Comparison of ENCODE assay signal across 8 mouse cellular contexts in genomic region chr5:43948111-43948743, GRCm38 (mm10). TPM values are rescaled to one million over a fixed set of nuclear protein-coding genes. Genes with fewer than 3 reads are reported as not detected.
DNase-seq lines count a peak whose midpoint lies in the region; ATAC-seq and TF ChIP-seq lines count a peak whose summit lies in the region.

No protein-coding gene starts in this region.

- TF ChIP-seq CTCF in gastrocnemius, adult 2 months (IDR thresholded peaks at IDR 0.05): no peak
- peak; percentile 5; the same call in 1 of the 2 replicates for TF ChIP-seq CTCF in liver, postnatal 0 days (IDR thresholded peaks at IDR 0.05; ENCODE audit: low read depth)
- TF ChIP-seq CTCF in stomach, postnatal 0 days (IDR thresholded peaks at IDR 0.05; ENCODE audit: low read depth): no peak

- H3K27ac ChIP-seq in gastrocnemius, adult 2 months: no peak overlapping the region
- no peak overlapping the region for H3K27ac ChIP-seq in embryonic facial prominence, embryonic 11.5 days (replicated peaks; ENCODE audit: low read depth, low read length)
- no peak overlapping the region for H3K27ac ChIP-seq in heart, embryonic 11.5 days (ENCODE audit: low read depth, low read length)
- H3K27ac ChIP-seq in liver, postnatal 0 days (ENCODE audit: low read depth): peak overlapping the region; percentile 75; the same call in 1 of the 2 replicates
- H3K27ac ChIP-seq in neural tube, embryonic 12.5 days: no peak overlapping the region
- peak overlapping the region; percentile 96 for H3K27ac ChIP-seq in stomach, postnatal 0 days (replicated peaks)

- TF ChIP-seq EP300 in liver, postnatal 0 days (IDR thresholded peaks at IDR 0.05; ENCODE audit: low read depth): no peak
- peak; percentile 80 for TF ChIP-seq EP300 in stomach, postnatal 0 days (optimal IDR thresholded peaks at IDR 0.05)

- H3K4me1 ChIP-seq in embryonic facial prominence, embryonic 11.5 days (ENCODE audit: control insufficient read depth, insufficient read depth, low read length): 0 out of 2 replicates have a peak, but pooled peaks cover 2% of the 10 kb centered on the region
- peaks cover 8% of the 10 kb centered on the region for H3K4me1 ChIP-seq in heart, embryonic 11.5 days (ENCODE audit: control insufficient read depth, insufficient read depth, low read length)
- H3K4me1 ChIP-seq in liver, postnatal 0 days (ENCODE audit: insufficient read depth): peaks cover 13% of the 10 kb centered on the region
- peaks cover 16% of the 10 kb centered on the region; the same call in 1 of the 2 replicates for H3K4me1 ChIP-seq in neural tube, embryonic 12.5 days
- 0 out of 2 replicates have a peak, but pooled peaks cover 3% of the 10 kb centered on the region for H3K4me1 ChIP-seq in stomach, postnatal 0 days (replicated peaks; ENCODE audit: control insufficient read depth, insufficient read depth)

- ATAC-seq in embryonic facial prominence, embryonic 11.5 days (replicated peaks; ENCODE audit: insufficient number of reproducible peaks, low FRiP score, low TSS enrichment, low read depth): peak; percentile 85
- peak; percentile 83 for ATAC-seq in heart, embryonic 11.5 days (replicated peaks; ENCODE audit: insufficient number of reproducible peaks, low FRiP score, low TSS enrichment)
- peak; percentile 96 for ATAC-seq in liver, postnatal 0 days
- peak; percentile 93 for ATAC-seq in neural tube, embryonic 12.5 days (ENCODE audit: low FRiP score, low read depth)
- ATAC-seq in stomach, postnatal 0 days (ENCODE audit: low FRiP score, low TSS enrichment): peak; percentile 99

- peak overlapping the region; percentile 53 for H3K4me2 ChIP-seq in embryonic facial prominence, embryonic 11.5 days (ENCODE audit: low read depth, low read length)
- peak overlapping the region; percentile 89 for H3K4me2 ChIP-seq in heart, embryonic 11.5 days
- peak overlapping the region; percentile 73 for H3K4me2 ChIP-seq in liver, postnatal 0 days (ENCODE audit: low read depth, low read length)
- peak overlapping the region; percentile 76 for H3K4me2 ChIP-seq in neural tube, embryonic 12.5 days (replicated peaks)
- peak overlapping the region; percentile 46 for H3K4me2 ChIP-seq in stomach, postnatal 0 days (replicated peaks; ENCODE audit: low read depth)

- peak overlapping the region; percentile 63 for H3K4me3 ChIP-seq in gastrocnemius, adult 2 months
- H3K4me3 ChIP-seq in embryonic facial prominence, embryonic 11.5 days (ENCODE audit: low read depth, low read length): peak overlapping the region; percentile 22
- H3K4me3 ChIP-seq in heart, embryonic 11.5 days (ENCODE audit: low read depth, low read length): peak overlapping the region; percentile 48
- peak overlapping the region; percentile 22 for H3K4me3 ChIP-seq in liver, postnatal 0 days (ENCODE audit: low read depth, low read length)
- peak overlapping the region; percentile 31 for H3K4me3 ChIP-seq in neural tube, embryonic 12.5 days
- H3K4me3 ChIP-seq in stomach, postnatal 0 days (ENCODE audit: low read depth, low read length): peak overlapping the region; percentile 6

- H3K9ac ChIP-seq in embryonic facial prominence, embryonic 11.5 days (replicated peaks; ENCODE audit: low read length): no peak overlapping the region
- H3K9ac ChIP-seq in heart, embryonic 11.5 days (ENCODE audit: low read depth, low read length): peak overlapping the region; percentile 58
- no peak overlapping the region for H3K9ac ChIP-seq in liver, postnatal 0 days (replicated peaks)
- H3K9ac ChIP-seq in neural tube, embryonic 12.5 days: no peak overlapping the region
- no peak overlapping the region for H3K9ac ChIP-seq in stomach, postnatal 0 days (ENCODE audit: low read length)

- H3K27me3 ChIP-seq in embryonic facial prominence, embryonic 11.5 days (ENCODE audit: control insufficient read depth, insufficient read depth, low read length): no peaks in the 10 kb centered on the region
- H3K27me3 ChIP-seq in heart, embryonic 11.5 days (ENCODE audit: control insufficient read depth, insufficient read depth, low read length): no peaks in the 10 kb centered on the region
- H3K27me3 ChIP-seq in liver, postnatal 0 days (ENCODE audit: insufficient read depth, low read length): no peaks in the 10 kb centered on the region
- H3K27me3 ChIP-seq in neural tube, embryonic 12.5 days (replicated peaks): no peaks in the 10 kb centered on the region; the same call in 1 of the 2 replicates
- H3K27me3 ChIP-seq in stomach, postnatal 0 days (ENCODE audit: control insufficient read depth, insufficient read depth, low read length): no peaks in the 10 kb centered on the region

- no peaks in the 10 kb centered on the region for H3K9me3 ChIP-seq in embryonic facial prominence, embryonic 11.5 days (replicated peaks; ENCODE audit: control insufficient read depth, low read length)
- H3K9me3 ChIP-seq in heart, embryonic 11.5 days (replicated peaks; ENCODE audit: control insufficient read depth, low read length): no peaks in the 10 kb centered on the region
- H3K9me3 ChIP-seq in liver, postnatal 0 days (ENCODE audit: low read length): no peaks in the 10 kb centered on the region
- H3K9me3 ChIP-seq in neural tube, embryonic 12.5 days: no peaks in the 10 kb centered on the region
- no peaks in the 10 kb centered on the region for H3K9me3 ChIP-seq in stomach, postnatal 0 days (ENCODE audit: control insufficient read depth, low read length)

- DNase-seq in gastrocnemius, adult 2 months: peak; percentile 48
- no peak for DNase-seq in gastrocnemius, postnatal 36 days
- DNase-seq in embryonic facial prominence, embryonic 11.5 days (ENCODE audit: low spot score): peak; percentile 74
- peak; percentile 81 for DNase-seq in kidney, adult 9 months
- DNase-seq in liver, postnatal 0 days: peak; percentile 74
- DNase-seq in stomach, postnatal 0 days (ENCODE audit: low spot score): peak; percentile 97

- intact Hi-C loops in gastrocnemius, adult 2 months (cut with DNase I): no loop called here
- intact Hi-C loops in gastrocnemius, postnatal 36 days (cut with DNase I): no loop called here

- 2% methylated on average over 27 of the region's 27 CpGs for WGBS in embryonic facial prominence, embryonic 11.5 days
- 2% methylated on average over 27 of the region's 27 CpGs for WGBS in heart, embryonic 11.5 days (ENCODE audit: insufficient replicate concordance)
- WGBS in liver, postnatal 0 days (ENCODE audit: insufficient replicate concordance): under 1% methylated on average over 27 of the region's 27 CpGs
- WGBS in neural tube, embryonic 12.5 days: 3% methylated on average over 27 of the region's 27 CpGs
- 1% methylated on average over 26 of the region's 27 CpGs for WGBS in stomach, postnatal 0 days

- no peaks in the 10 kb centered on the region for H3K36me3 ChIP-seq in embryonic facial prominence, embryonic 11.5 days (replicated peaks; ENCODE audit: control insufficient read depth, insufficient read depth, low read depth, low read length)
- no peaks in the 10 kb centered on the region for H3K36me3 ChIP-seq in heart, embryonic 11.5 days (ENCODE audit: control insufficient read depth, insufficient read depth, low read length)
- no peaks in the 10 kb centered on the region for H3K36me3 ChIP-seq in liver, postnatal 0 days (replicated peaks; ENCODE audit: insufficient read depth, low read length)
- H3K36me3 ChIP-seq in neural tube, embryonic 12.5 days: no peaks in the 10 kb centered on the region
- H3K36me3 ChIP-seq in stomach, postnatal 0 days (ENCODE audit: control insufficient read depth, insufficient read depth, low read length): no peaks in the 10 kb centered on the region

RNA-seq across cellular contexts. Expression of gene Fgfbp1, which starts 33.4 kb away (rescaled TPM):
- total RNA-seq in gastrocnemius, adult 2 months (2021): 1 to 10 TPM; 4.0 to 5.4 TPM
- 1 to 10 TPM; 3.7 to 6.3 TPM for total RNA-seq in gastrocnemius, postnatal 36 days (2021)
- polyA plus RNA-seq in embryonic facial prominence, embryonic 11.5 days (2014; fragmentation: Nextera tagmentation; extraction: Ambion mirVana): 0.36 and 0.67 TPM in 2 replicates
- polyA plus RNA-seq in heart, embryonic 11.5 days (2014; fragmentation: Nextera tagmentation; extraction: Ambion mirVana): not detected in 2 replicates
- 1.1 and 1.9 TPM in 2 replicates for polyA plus RNA-seq in liver, postnatal 0 days (2015; fragmentation: Nextera tagmentation; extraction: Ambion mirVana)
- 1.3 and 1.7 TPM in 2 replicates for polyA plus RNA-seq in neural tube, embryonic 12.5 days (2016; fragmentation: Nextera tagmentation; extraction: Ambion mirVana)
- polyA plus RNA-seq in stomach, postnatal 0 days (2015; fragmentation: Nextera tagmentation; extraction: Ambion mirVana): 312 and 346 TPM in 2 replicates

RNA-seq across cellular contexts. Expression of gene Gm7879, which starts 35.3 kb away (rescaled TPM):
- 1 to 10 TPM; 5.4 to 5.8 TPM for total RNA-seq in gastrocnemius, adult 2 months (2021)
- total RNA-seq in gastrocnemius, postnatal 36 days (2021): 1 to 10 TPM; 3.5 TPM
- polyA plus RNA-seq in embryonic facial prominence, embryonic 11.5 days (2014; fragmentation: Nextera tagmentation; extraction: Ambion mirVana): 0.59 and 0.73 TPM in 2 replicates
- not detected in 2 replicates for polyA plus RNA-seq in heart, embryonic 11.5 days (2014; fragmentation: Nextera tagmentation; extraction: Ambion mirVana)
- 0.51 TPM in 1 of 2 replicates, not detected in the other for polyA plus RNA-seq in liver, postnatal 0 days (2015; fragmentation: Nextera tagmentation; extraction: Ambion mirVana)
- 0.55 TPM in 1 of 2 replicates, not detected in the other for polyA plus RNA-seq in neural tube, embryonic 12.5 days (2016; fragmentation: Nextera tagmentation; extraction: Ambion mirVana)
- polyA plus RNA-seq in stomach, postnatal 0 days (2015; fragmentation: Nextera tagmentation; extraction: Ambion mirVana): 0.25 and 0.74 TPM in 2 replicates

Comparison
In these comparisons a context has a peak if more than half of its experiments do, and no peak if none do; other contexts are left out.
1. DNase-seq: peak in gastrocnemius, adult 2 months (single experiment), embryonic facial prominence, embryonic 11.5 days (single experiment), kidney, adult 9 months (single experiment), liver, postnatal 0 days (single experiment) and stomach, postnatal 0 days (single experiment); none in gastrocnemius, postnatal 36 days (0 of 2).
2. H3K27ac ChIP-seq: peak in liver, postnatal 0 days (single experiment) and stomach, postnatal 0 days (single experiment); none in gastrocnemius, adult 2 months (single experiment), embryonic facial prominence, embryonic 11.5 days (single experiment), heart, embryonic 11.5 days (single experiment) and neural tube, embryonic 12.5 days (single experiment).
3. H3K4me3 ChIP-seq: peak in every context shown above with its lines; median percentile 63 in gastrocnemius, adult 2 months; 48 in heart, embryonic 11.5 days; 31 in neural tube, embryonic 12.5 days; 22 in embryonic facial prominence, embryonic 11.5 days; 22 in liver, postnatal 0 days; 6 in stomach, postnatal 0 days.
4. RNA of gene Fgfbp1, which starts 33.4 kb away (polyA plus RNA-seq): 312 to 346 TPM in stomach, postnatal 0 days; 1.3 to 1.7 TPM in neural tube, embryonic 12.5 days, 1.1 to 1.9 TPM in liver, postnatal 0 days, 0.36 to 0.67 TPM in embryonic facial prominence, embryonic 11.5 days and not detected in heart, embryonic 11.5 days; every median in the first group is over 100 times any median in the second.
5. Peak in every context shown above with its lines, with median percentiles within 50 percentile points of each other: ATAC-seq and H3K4me2 ChIP-seq.